In genomic region chr11:42182825-42183152, GRCm38 (mm10) we compare ENCODE assay signal across 7 mouse cellular contexts. TPM values are rescaled to one million over a fixed set of nuclear protein-coding genes. Genes with fewer than 3 reads are reported as not detected.
A peak's percentile ranks its signal among the peaks of the same experiment; 100 is the strongest.
DNase-seq lines count a peak whose midpoint lies in the region; ATAC-seq and TF ChIP-seq lines count a peak whose summit lies in the region.

Gene Gabra1 (minus strand): TSS chr11:42182930.

- H3K9me3 ChIP-seq in lung, postnatal 0 days (ENCODE audit: low read length): no peaks in the 10 kb centered on the region
- H3K9me3 ChIP-seq in embryonic facial prominence, embryonic 10.5 days: no peaks in the 10 kb centered on the region
- no peaks in the 10 kb centered on the region for H3K9me3 ChIP-seq in intestine, embryonic 14.5 days (ENCODE audit: control insufficient read depth, low read length)
- H3K9me3 ChIP-seq in liver, embryonic 14.5 days (ENCODE audit: control insufficient read depth, low read length): no peaks in the 10 kb centered on the region

- WGBS in lung, postnatal 0 days: 3% methylated on average over 13 of the region's 13 CpGs
- WGBS in embryonic facial prominence, embryonic 10.5 days: 3% methylated on average over 13 of the region's 13 CpGs
- WGBS in intestine, embryonic 14.5 days: under 1% methylated on average over 13 of the region's 13 CpGs
- WGBS in liver, embryonic 14.5 days (ENCODE audit: insufficient replicate concordance): 5% methylated on average over 13 of the region's 13 CpGs

- DNase-seq in lung, postnatal 0 days (ENCODE audit: low spot score): peak; percentile 16
- no peak for DNase-seq in lung, postnatal 14 days
- peak; percentile 52 for DNase-seq in embryonic facial prominence, embryonic 10.5 days (ENCODE audit: low spot score)
- peak; percentile 78 for DNase-seq in intestine, embryonic 14.5 days (ENCODE audit: low spot score)
- no peak for DNase-seq in liver, embryonic 14.5 days (ENCODE audit: low read depth in 3 of 3, low spot score in 3 of 3)
- DNase-seq in right cerebral cortex, postnatal 36 days (ENCODE audit: low spot score in 2 of 2): peak; percentile 26 to 59
- DNase-seq in gastrocnemius, postnatal 4 days (ENCODE audit: low spot score in 2 of 2): no peak

- no peaks in the 10 kb centered on the region for H3K4me1 ChIP-seq in lung, postnatal 0 days (ENCODE audit: insufficient read depth, low read depth, low read length)
- H3K4me1 ChIP-seq in embryonic facial prominence, embryonic 10.5 days: 0 out of 2 replicates have a peak, but pooled peaks cover 8% of the 10 kb centered on the region
- peaks cover 3% of the 10 kb centered on the region; the same call in 1 of the 2 replicates for H3K4me1 ChIP-seq in intestine, embryonic 14.5 days (replicated peaks; ENCODE audit: control insufficient read depth, insufficient read depth, low read length)
- H3K4me1 ChIP-seq in liver, embryonic 14.5 days (replicated peaks; ENCODE audit: control insufficient read depth in 2 of 2, insufficient read depth in 2 of 2, low read length in 1 of 2): no peaks in the 10 kb centered on the region

- no peak within 1 kb of the TSS for H3K27ac ChIP-seq in lung, postnatal 0 days (ENCODE audit: low read length)
- H3K27ac ChIP-seq in embryonic facial prominence, embryonic 10.5 days (replicated peaks): peak within 1 kb of the TSS; percentile 77
- H3K27ac ChIP-seq in intestine, embryonic 14.5 days (ENCODE audit: low read depth): no peak within 1 kb of the TSS
- no peak within 1 kb of the TSS for H3K27ac ChIP-seq in liver, embryonic 14.5 days

- no peak for ATAC-seq in lung, postnatal 0 days
- peak; percentile 66 for ATAC-seq in intestine, embryonic 14.5 days (replicated peaks; ENCODE audit: low FRiP score, low TSS enrichment, low read depth)
- no peak for ATAC-seq in liver, embryonic 14.5 days (ENCODE audit: insufficient read depth)

- H3K36me3 ChIP-seq in lung, postnatal 0 days (ENCODE audit: insufficient read depth, low read length): no peaks in the 10 kb centered on the region
- no peaks in the 10 kb centered on the region for H3K36me3 ChIP-seq in embryonic facial prominence, embryonic 10.5 days (replicated peaks)
- H3K36me3 ChIP-seq in intestine, embryonic 14.5 days (ENCODE audit: control insufficient read depth, insufficient read depth, low read length): no peaks in the 10 kb centered on the region
- no peaks in the 10 kb centered on the region for H3K36me3 ChIP-seq in liver, embryonic 14.5 days (replicated peaks; ENCODE audit: control insufficient read depth, insufficient read depth, low read depth)

- no peak for TF ChIP-seq EP300 in lung, postnatal 0 days (IDR thresholded peaks at IDR 0.05)
- no peak for TF ChIP-seq EP300 in liver, embryonic 14.5 days (IDR thresholded peaks at IDR 0.05; ENCODE audit: low read depth)

- no peak for TF ChIP-seq CTCF in lung, postnatal 0 days (IDR thresholded peaks at IDR 0.05)
- TF ChIP-seq CTCF in liver, embryonic 14.5 days (IDR thresholded peaks at IDR 0.05; ENCODE audit: low read depth): no peak

- H3K27me3 ChIP-seq in lung, postnatal 0 days (replicated peaks; ENCODE audit: insufficient read depth, low read length): 0 out of 2 replicates have a peak, but pooled peaks cover 7% of the 10 kb centered on the region
- H3K27me3 ChIP-seq in embryonic facial prominence, embryonic 10.5 days (replicated peaks; ENCODE audit: low read depth, poor library complexity, severe bottlenecking): peaks cover 43% of the 10 kb centered on the region
- peaks cover 7% of the 10 kb centered on the region; the same call in 1 of the 2 replicates for H3K27me3 ChIP-seq in intestine, embryonic 14.5 days (replicated peaks; ENCODE audit: control insufficient read depth, insufficient read depth, low read length)
- H3K27me3 ChIP-seq in liver, embryonic 14.5 days (ENCODE audit: control insufficient read depth, insufficient read depth, low read length): peaks cover 12% of the 10 kb centered on the region

- H3K4me2 ChIP-seq in lung, postnatal 0 days (replicated peaks; ENCODE audit: low read depth, low read length): peak within 1 kb of the TSS; percentile 68
- peak within 1 kb of the TSS; percentile 74 for H3K4me2 ChIP-seq in intestine, embryonic 14.5 days (ENCODE audit: low read length)
- peak within 1 kb of the TSS; percentile 48 for H3K4me2 ChIP-seq in liver, embryonic 14.5 days (ENCODE audit: low read depth)

- H3K9ac ChIP-seq in lung, postnatal 0 days (replicated peaks; ENCODE audit: low read depth): no peak within 1 kb of the TSS
- peak within 1 kb of the TSS; percentile 45 for H3K9ac ChIP-seq in intestine, embryonic 14.5 days (ENCODE audit: low read length)
- no peak within 1 kb of the TSS for H3K9ac ChIP-seq in liver, embryonic 14.5 days (replicated peaks)

- H3K4me3 ChIP-seq in lung, postnatal 0 days (ENCODE audit: low read depth, low read length): peak within 1 kb of the TSS; percentile 28
- peak within 1 kb of the TSS; percentile 66 for H3K4me3 ChIP-seq in embryonic facial prominence, embryonic 10.5 days
- H3K4me3 ChIP-seq in intestine, embryonic 14.5 days (ENCODE audit: low read depth, low read length): peak within 1 kb of the TSS; percentile 46
- peak within 1 kb of the TSS; percentile 28; a peak in 3 of 4 replicates for H3K4me3 ChIP-seq in liver, embryonic 14.5 days (ENCODE audit: insufficient read depth in 1 of 2, low read depth in 2 of 2, low read length in 2 of 2)

RNA-seq across cellular contexts. Expression of gene Gabra1, which starts in this region (rescaled TPM):
- polyA plus RNA-seq in lung, postnatal 0 days (2015; fragmentation: Nextera tagmentation; extraction: Ambion mirVana): 0.48 and 0.61 TPM in 2 replicates
- 0.43 and 1.0 TPM in 2 replicates for polyA plus RNA-seq in embryonic facial prominence, embryonic 10.5 days (2016; fragmentation: Nextera tagmentation; extraction: Ambion mirVana)
- 4.3 and 4.4 TPM in 2 replicates for polyA plus RNA-seq in intestine, embryonic 14.5 days (2014; fragmentation: Nextera tagmentation; extraction: Ambion mirVana)
- polyA plus RNA-seq in liver, embryonic 14.5 days (2012; rRNA removed): 0.02 and 0.06 TPM in 2 replicates
- polyA plus RNA-seq in liver, embryonic 14.5 days (2014; fragmentation: Nextera tagmentation; extraction: Ambion mirVana): 0.05 and 0.14 TPM in 2 replicates
- 1 to 10 TPM in 1 of 2 experiments, under 1 TPM in 1; 0.76 to 1.9 TPM for total RNA-seq in gastrocnemius, postnatal 4 days (2021)

Comparison
In these comparisons a context has a peak if more than half of its experiments do, and no peak if none do; other contexts are left out.
1. Peak in DNase-seq, H3K4me3 ChIP-seq and H3K4me2 ChIP-seq in lung, postnatal 0 days; RNA of the gene not detected or under 1 TPM.
2. DNase-seq: peak in embryonic facial prominence, embryonic 10.5 days (single experiment), intestine, embryonic 14.5 days (single experiment) and right cerebral cortex, postnatal 36 days (2 of 2); none in lung, postnatal 14 days (single experiment), liver, embryonic 14.5 days (0 of 3) and gastrocnemius, postnatal 4 days (0 of 2).
3. Peak in every context shown above with its lines, with median percentiles within 50 percentile points of each other: H3K4me2 ChIP-seq and H3K4me3 ChIP-seq.